Comparison of ENCODE assay signal across 19 mouse cellular contexts in the genomic region with DNA sequence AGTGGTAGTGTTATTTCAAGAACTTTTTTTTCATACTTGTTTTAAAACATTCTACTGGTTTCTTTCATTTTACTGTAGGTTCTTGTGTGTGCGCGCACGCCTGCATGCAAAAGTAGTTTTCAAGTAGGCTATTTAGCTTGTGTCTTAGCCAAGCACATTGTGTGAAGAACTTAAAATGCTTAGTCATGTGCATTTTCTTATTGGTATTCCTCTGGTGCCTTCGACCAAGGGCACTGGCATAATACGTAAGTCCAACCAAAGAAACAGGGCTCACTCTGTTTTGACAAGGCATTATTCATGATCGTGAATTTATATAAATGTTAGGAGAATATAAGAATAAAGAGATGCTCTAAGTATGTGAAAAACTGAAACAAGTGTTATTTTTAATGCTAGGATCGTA.
DNase-seq lines count a peak whose midpoint lies in the region; ATAC-seq lines count a peak whose summit lies in the region.
"Had no signal": no experiment of that assay in that cellular context is flagged by ENCODE, and none has a peak within 500 bp of the region (broad histone marks: within the 10 kb centered on the region; RNA-seq: fewer than 3 reads in every experiment).

No protein-coding gene starts in this region.

- no peak overlapping the region for H3K27ac ChIP-seq in midbrain, embryonic 11.5 days (ENCODE audit: low read depth, low read length)
- H3K27ac ChIP-seq in midbrain, embryonic 10.5 days (replicated peaks) = no peak overlapping the region
- no peak overlapping the region for H3K27ac ChIP-seq in midbrain, embryonic 15.5 days
- H3K27ac ChIP-seq: heart, embryonic 10.5 days had no signal

- no peak overlapping the region for H3K4me3 ChIP-seq in midbrain, embryonic 11.5 days (ENCODE audit: low read depth, low read length)
- H3K4me3 ChIP-seq in midbrain, embryonic 10.5 days = no peak overlapping the region
- H3K4me3 ChIP-seq in midbrain, embryonic 15.5 days = no peak overlapping the region
- H3K4me3 ChIP-seq: heart, embryonic 10.5 days had no signal

- peak; percentile 68 for ATAC-seq in frontal cortex, adult (ENCODE audit: low TSS enrichment)
- ATAC-seq in midbrain, embryonic 11.5 days (ENCODE audit: low FRiP score) = no peak
- ATAC-seq in midbrain, embryonic 15.5 days (replicated peaks) = 0 out of 2 replicates have a peak, but pooled peaks have one; percentile 51
- ATAC-seq: liver, postnatal 0 days had no signal

- H3K36me3 ChIP-seq in midbrain, embryonic 11.5 days (ENCODE audit: control insufficient read depth, insufficient read depth, low read length) = no peaks in the 10 kb centered on the region
- H3K36me3 ChIP-seq in midbrain, embryonic 10.5 days = no peaks in the 10 kb centered on the region
- no peaks in the 10 kb centered on the region for H3K36me3 ChIP-seq in midbrain, embryonic 15.5 days (replicated peaks)
- H3K36me3 ChIP-seq: heart, embryonic 10.5 days had no signal

- H3K4me1 ChIP-seq in midbrain, embryonic 11.5 days (ENCODE audit: control insufficient read depth, insufficient read depth, low read length) = peaks cover 7% of the 10 kb centered on the region
- H3K4me1 ChIP-seq in midbrain, embryonic 10.5 days = peaks cover 17% of the 10 kb centered on the region
- peaks cover 6% of the 10 kb centered on the region for H3K4me1 ChIP-seq in midbrain, embryonic 15.5 days
- H3K4me1 ChIP-seq: heart, embryonic 10.5 days had no signal

- DNase-seq in frontal cortex, postnatal 14 days (ENCODE audit: low spot score in 2 of 2) = no peak
- DNase-seq in layer of hippocampus, adult 11-12 months (ENCODE audit: low spot score) = peak; percentile 20
- no peak for DNase-seq in layer of hippocampus, adult 8-10 months (ENCODE audit: low spot score in 2 of 2)
- DNase-seq in midbrain, embryonic 11.5 days (ENCODE audit: low spot score, missing footprints) = peak; percentile 68
- DNase-seq in midbrain, embryonic 10.5 days (ENCODE audit: low spot score) = no peak
- DNase-seq in thymus, adult 18-20 months = no peak
- DNase-seq: cerebellum, adult 11 months; cerebellum, postnatal 14 days; gastrocnemius, postnatal 36 days; heart, postnatal 10 days; kidney, postnatal 10 days; liver; liver, postnatal 0 days; spleen, adult 18-20 months; thymus, adult 2 months had no signal

- peaks cover 2% of the 10 kb centered on the region; the same call in 1 of the 2 replicates for H3K27me3 ChIP-seq in midbrain, embryonic 11.5 days (ENCODE audit: control insufficient read depth, insufficient read depth, low read length)
- peaks cover 31% of the 10 kb centered on the region; the same call in 1 of the 2 replicates for H3K27me3 ChIP-seq in midbrain, embryonic 10.5 days (ENCODE audit: low read depth, poor library complexity, severe bottlenecking)
- H3K27me3 ChIP-seq in midbrain, embryonic 15.5 days (replicated peaks) = no peaks in the 10 kb centered on the region
- H3K27me3 ChIP-seq: CH12.LX had no signal

- H3K9me3 ChIP-seq in midbrain, embryonic 11.5 days (ENCODE audit: control insufficient read depth, low read length) = no peaks in the 10 kb centered on the region
- no peaks in the 10 kb centered on the region for H3K9me3 ChIP-seq in midbrain, embryonic 10.5 days (replicated peaks)
- H3K9me3 ChIP-seq in midbrain, embryonic 15.5 days = no peaks in the 10 kb centered on the region
- H3K9me3 ChIP-seq: heart, embryonic 10.5 days had no signal

- no peak overlapping the region for H3K4me2 ChIP-seq in midbrain, embryonic 11.5 days
- H3K4me2 ChIP-seq in midbrain, embryonic 15.5 days = no peak overlapping the region

- no peak overlapping the region for H3K9ac ChIP-seq in midbrain, embryonic 11.5 days (ENCODE audit: low read length)
- H3K9ac ChIP-seq in midbrain, embryonic 15.5 days = no peak overlapping the region
- H3K9ac ChIP-seq: liver, postnatal 0 days had no signal

- WGBS in midbrain, embryonic 11.5 days = 79% methylated on average over 7 of the region's 7 CpGs
- WGBS in midbrain, embryonic 10.5 days = 92% methylated on average over 7 of the region's 7 CpGs
- WGBS in midbrain, embryonic 15.5 days = 53% methylated on average over 7 of the region's 7 CpGs

Comparison
In these comparisons a context has a peak if more than half of its experiments do, and no peak if none do; other contexts are left out.
1. DNase-seq: peak in layer of hippocampus, adult 11-12 months (single experiment) and midbrain, embryonic 11.5 days (single experiment); none in frontal cortex, postnatal 14 days (0 of 2), layer of hippocampus, adult 8-10 months (0 of 2), midbrain, embryonic 10.5 days (single experiment) and thymus, adult 18-20 months (0 of 2).